Mouse (Mus musculus): ENCODE data around the gene Tatdn3. TPM values are rescaled to one million over a fixed set of nuclear protein-coding genes. Genes with fewer than 3 reads are reported as not detected.

Tatdn3 gene
- total and polyA plus RNA-seq, 3 experiments = 11.9 to 14.6 (median 14.3) TPM

GRCm38 (mm10) chr1:191053555-191053954, 9.2 kb downstream of the Tatdn3 start:
- Histone ChIP-seq H3K79me2 (replicated peaks; ENCODE audit: control insufficient read depth, insufficient read depth, low read length) (no peaks in the 10 kb centered on the region), H3K4me1 (ENCODE audit: control insufficient read depth, insufficient read depth, low read length) (no peaks in the 10 kb centered on the region), H3K4me3 (no peak overlapping the region), H3K36me3 (ENCODE audit: control insufficient read depth, insufficient read depth, low read length) (no peaks in the 10 kb centered on the region), H3K9ac (ENCODE audit: low read depth, low read length) (no peak overlapping the region), H3K27me3 (ENCODE audit: control insufficient read depth, insufficient read depth, low read length) (no peaks in the 10 kb centered on the region), H3K27ac (no peak overlapping the region)
- no peak for DNase-seq
- TF ChIP-seq CTCF (IDR thresholded peaks at IDR 0.05) = no peak
- TF ChIP-seq POLR2A (IDR thresholded peaks at IDR 0.05; ENCODE audit: insufficient read depth, low read depth, low read length) = no peak
- TF ChIP-seq EP300 (IDR thresholded peaks at IDR 0.05; ENCODE audit: insufficient read depth, low read depth, low read length) = no peak
- intact Hi-C loops (cut with DNase I) = no loop called here
- WGBS = 78% methylated on average over 3 of the region's 3 CpGs

- no peak overlapping the region for H3K4me3 ChIP-seq
- DNase-seq = no peak
Measured at GRCm38 (mm10) chr1:191046231-191046824, 16.4 kb downstream of the Tatdn3 start.

GRCm38 (mm10) chr1:191045264-191045663, 17.5 kb downstream of the Tatdn3 start:
- H3K4me3 ChIP-seq = no peak overlapping the region
- no peaks in the 10 kb centered on the region for H3K36me3 ChIP-seq (ENCODE audit: control insufficient read depth, insufficient read depth, low read length)
- no peaks in the 10 kb centered on the region for H3K4me1 ChIP-seq (ENCODE audit: control insufficient read depth, insufficient read depth, low read length)
- H3K27ac ChIP-seq = no peak overlapping the region
- intact Hi-C loops (cut with DNase I) = no loop called here
- no peak overlapping the region for H3K9ac ChIP-seq (ENCODE audit: low read depth, low read length)
- TF ChIP-seq CTCF (IDR thresholded peaks at IDR 0.05) = no peak
- no peak for TF ChIP-seq POLR2A (IDR thresholded peaks at IDR 0.05; ENCODE audit: insufficient read depth, low read depth, low read length)
- TF ChIP-seq EP300 (IDR thresholded peaks at IDR 0.05; ENCODE audit: insufficient read depth, low read depth, low read length) = no peak
- H3K27me3 ChIP-seq (ENCODE audit: control insufficient read depth, insufficient read depth, low read length) = no peaks in the 10 kb centered on the region
- H3K79me2 ChIP-seq (replicated peaks; ENCODE audit: control insufficient read depth, insufficient read depth, low read length) = no peaks in the 10 kb centered on the region
- WGBS = 96% methylated on average over 2 of the region's 2 CpGs
- DNase-seq = no peak

More at GRCm38 (mm10) chr1:191046231-191046824, 16.4 kb downstream of the Tatdn3 start:
- H3K27me3 ChIP-seq (ENCODE audit: control insufficient read depth, insufficient read depth, low read length) = no peaks in the 10 kb centered on the region
- H3K4me1 ChIP-seq (ENCODE audit: control insufficient read depth, insufficient read depth, low read length) = no peaks in the 10 kb centered on the region
- no peaks in the 10 kb centered on the region for H3K79me2 ChIP-seq (replicated peaks; ENCODE audit: control insufficient read depth, insufficient read depth, low read length)
- no peak overlapping the region for H3K9ac ChIP-seq (ENCODE audit: low read depth, low read length)
- no peak overlapping the region for H3K27ac ChIP-seq
- intact Hi-C loops (cut with DNase I) = no loop called here
- WGBS = 72% methylated on average over 7 of the region's 7 CpGs
- TF ChIP-seq CTCF (IDR thresholded peaks at IDR 0.05) (no peak), EP300 (IDR thresholded peaks at IDR 0.05; ENCODE audit: insufficient read depth, low read depth, low read length) (no peak), POLR2A (IDR thresholded peaks at IDR 0.05; ENCODE audit: insufficient read depth, low read depth, low read length) (no peak)
- H3K36me3 ChIP-seq (ENCODE audit: control insufficient read depth, insufficient read depth, low read length) = no peaks in the 10 kb centered on the region

GRCm38 (mm10) chr1:191042688-191043087, 20.0 kb downstream of the Tatdn3 start:
- H3K9ac ChIP-seq (ENCODE audit: low read depth, low read length) = no peak overlapping the region
- no peaks in the 10 kb centered on the region for H3K27me3 ChIP-seq (ENCODE audit: control insufficient read depth, insufficient read depth, low read length)
- no peaks in the 10 kb centered on the region for H3K79me2 ChIP-seq (replicated peaks; ENCODE audit: control insufficient read depth, insufficient read depth, low read length)
- intact Hi-C loops (cut with DNase I) = no loop called here
- no peaks in the 10 kb centered on the region for H3K36me3 ChIP-seq (ENCODE audit: control insufficient read depth, insufficient read depth, low read length)
- no peak for TF ChIP-seq POLR2A (IDR thresholded peaks at IDR 0.05; ENCODE audit: insufficient read depth, low read depth, low read length)
- TF ChIP-seq EP300 (IDR thresholded peaks at IDR 0.05; ENCODE audit: insufficient read depth, low read depth, low read length) = no peak
- TF ChIP-seq CTCF (IDR thresholded peaks at IDR 0.05) = no peak
- no peaks in the 10 kb centered on the region for H3K4me1 ChIP-seq (ENCODE audit: control insufficient read depth, insufficient read depth, low read length)
- no peak for DNase-seq
- 61% methylated on average over 3 of the region's 3 CpGs for WGBS
- no peak overlapping the region for H3K27ac ChIP-seq
- H3K4me3 ChIP-seq = no peak overlapping the region

GRCm38 (mm10) chr1:191042106-191042505, 20.6 kb downstream of the Tatdn3 start:
- WGBS = 68% methylated on average over 5 of the region's 5 CpGs
- no peaks in the 10 kb centered on the region for H3K4me1 ChIP-seq (ENCODE audit: control insufficient read depth, insufficient read depth, low read length)
- DNase-seq = no peak
- no peaks in the 10 kb centered on the region for H3K36me3 ChIP-seq (ENCODE audit: control insufficient read depth, insufficient read depth, low read length)
- no peaks in the 10 kb centered on the region for H3K27me3 ChIP-seq (ENCODE audit: control insufficient read depth, insufficient read depth, low read length)
- H3K4me3 ChIP-seq = no peak overlapping the region
- TF ChIP-seq CTCF (IDR thresholded peaks at IDR 0.05) (no peak), POLR2A (IDR thresholded peaks at IDR 0.05; ENCODE audit: insufficient read depth, low read depth, low read length) (no peak), EP300 (IDR thresholded peaks at IDR 0.05; ENCODE audit: insufficient read depth, low read depth, low read length) (no peak)
- H3K27ac ChIP-seq = no peak overlapping the region
- H3K79me2 ChIP-seq (replicated peaks; ENCODE audit: control insufficient read depth, insufficient read depth, low read length) = no peaks in the 10 kb centered on the region
- intact Hi-C loops (cut with DNase I) = no loop called here
- H3K9ac ChIP-seq (ENCODE audit: low read depth, low read length) = no peak overlapping the region

GRCm38 (mm10) chr1:191041352-191041751, 21.4 kb downstream of the Tatdn3 start:
- H3K4me3 ChIP-seq = no peak overlapping the region
- no peaks in the 10 kb centered on the region for H3K4me1 ChIP-seq (ENCODE audit: control insufficient read depth, insufficient read depth, low read length)
- no peaks in the 10 kb centered on the region for H3K36me3 ChIP-seq (ENCODE audit: control insufficient read depth, insufficient read depth, low read length)
- no peaks in the 10 kb centered on the region for H3K79me2 ChIP-seq (replicated peaks; ENCODE audit: control insufficient read depth, insufficient read depth, low read length)
- H3K9ac ChIP-seq (ENCODE audit: low read depth, low read length) = no peak overlapping the region
- no peaks in the 10 kb centered on the region for H3K27me3 ChIP-seq (ENCODE audit: control insufficient read depth, insufficient read depth, low read length)
- H3K27ac ChIP-seq = no peak overlapping the region
- TF ChIP-seq POLR2A (IDR thresholded peaks at IDR 0.05; ENCODE audit: insufficient read depth, low read depth, low read length) (no peak), CTCF (IDR thresholded peaks at IDR 0.05) (no peak), EP300 (IDR thresholded peaks at IDR 0.05; ENCODE audit: insufficient read depth, low read depth, low read length) (no peak)
- intact Hi-C loops (cut with DNase I) = no loop called here
- DNase-seq = no peak
